Mouse (Mus musculus) lung, embryonic 15.5 days (tissue): Measurements from ENCODE around the gene Pcp4. TPM values are rescaled to one million over a fixed set of nuclear protein-coding genes. Genes with fewer than 3 reads are reported as not detected.

Source experiments
- ATAC-seq: fragments of 200-750 bp; cut with Nextera tagmentation; 2 replicates; pipeline ENCODE4 v1.8.0; 2017; ENCODE audit warnings: moderate number of reproducible peaks, borderline replicate concordance; ENCODE audit not compliant: low FRiP score, low TSS enrichment; ENCODE audit errors: extremely low read depth
- H3K27ac ChIP-seq: fragments of 300-500 bp; sonication (generic); 2 replicates; pipeline ENCODE4 v1.5.1; 2015; ENCODE audit warnings: moderate library complexity, mild to moderate bottlenecking, inconsistent platforms
- H3K27me3 ChIP-seq: fragments of 300-500 bp; sonication (generic); 2 replicates; pipeline ENCODE4 v1.6.1; 2015; ENCODE audit warnings: inconsistent platforms
- H3K36me3 ChIP-seq: fragments of 300-500 bp; sonication (generic); 2 replicates; pipeline ENCODE4 v1.6.1; 2015; ENCODE audit warnings: inconsistent platforms
- H3K4me1 ChIP-seq: fragments of 300-500 bp; sonication (generic); 2 replicates; pipeline ENCODE4 v1.6.1; 2015; ENCODE audit warnings: inconsistent platforms
- H3K4me2 ChIP-seq: fragments of 300-500 bp; sonication (generic); 2 replicates; pipeline ENCODE4 v1.6.1; 2015; ENCODE audit warnings: inconsistent platforms, mild to moderate bottlenecking, moderate library complexity
- H3K4me3 ChIP-seq: fragments of 300-500 bp; sonication (generic); 2 replicates; pipeline ENCODE4 v1.5.1; 2015; ENCODE audit warnings: mild to moderate bottlenecking, inconsistent platforms
- H3K9ac ChIP-seq: fragments of 300-500 bp; sonication (generic); 2 replicates; pipeline ENCODE4 v1.6.1; 2015; ENCODE audit warnings: inconsistent platforms
- H3K9me3 ChIP-seq: fragments of 300-500 bp; sonication (generic); 2 replicates; pipeline ENCODE4 v1.6.1; 2016; ENCODE audit warnings: inconsistent platforms
- WGBS: fragments of 180-500 bp; shearing (Covaris S2); methylation state at CpG from one replicate; pipeline ENCODE4 v1.1.7; 2015; 5-methylcytosine and 5-hydroxymethylcytosine counted together
- polyA plus RNA-seq: library from polyadenylated mRNA; unstranded; fragments of >200 nt; fragmentation: Nextera tagmentation; extraction: Ambion mirVana; gene quantifications from 2 replicates; pipeline ENCODE4 v1.2.1, GENCODE M21; 2015

Gene Pcp4
- polyA plus RNA-seq, 1 experiment from 2014 or later: 4.5 TPM

- H3K4me1 ChIP-seq: no peaks in the 10 kb centered on the region
- no peaks in the 10 kb centered on the region for H3K9me3 ChIP-seq
- H3K4me3 ChIP-seq: no peak overlapping the region
- no peaks in the 10 kb centered on the region for H3K36me3 ChIP-seq
- H3K9ac ChIP-seq: no peak overlapping the region
- WGBS: 74% methylated on average over 5 of the region's 5 CpGs
- no peaks in the 10 kb centered on the region for H3K27me3 ChIP-seq
- no peak overlapping the region for H3K27ac ChIP-seq
- no peak for ATAC-seq
- no peak overlapping the region for H3K4me2 ChIP-seq
Observed at GRCm38 (mm10) chr16:96457612-96458011, 9.8 kb upstream of the Pcp4 start.

GRCm38 (mm10) chr16:96459356-96459755 is 8.1 kb upstream of the Pcp4 start:
- H3K9me3 ChIP-seq: no peaks in the 10 kb centered on the region
- ATAC-seq: no peak
- WGBS: 88% methylated on average over 2 of the region's 2 CpGs
- no peaks in the 10 kb centered on the region for H3K36me3 ChIP-seq
- no peak overlapping the region for H3K4me3 ChIP-seq
- H3K27ac ChIP-seq: no peak overlapping the region
- H3K27me3 ChIP-seq: no peaks in the 10 kb centered on the region
- H3K9ac ChIP-seq: no peak overlapping the region
- no peak overlapping the region for H3K4me2 ChIP-seq
- H3K4me1 ChIP-seq: no peaks in the 10 kb centered on the region

GRCm38 (mm10) chr16:96460788-96461187 is 6.6 kb upstream of the Pcp4 start:
- H3K9me3 ChIP-seq: no peaks in the 10 kb centered on the region
- no peak overlapping the region for H3K4me2 ChIP-seq
- H3K9ac ChIP-seq: no peak overlapping the region
- 38% methylated on average over 3 of the region's 3 CpGs for WGBS
- no peak overlapping the region for H3K27ac ChIP-seq
- no peak for ATAC-seq
- no peaks in the 10 kb centered on the region for H3K27me3 ChIP-seq
- H3K36me3 ChIP-seq: no peaks in the 10 kb centered on the region
- H3K4me3 ChIP-seq: no peak overlapping the region
- H3K4me1 ChIP-seq: no peaks in the 10 kb centered on the region

- 55% methylated on average over 4 of the region's 4 CpGs for WGBS
- no peak for ATAC-seq
- H3K9ac ChIP-seq: no peak overlapping the region
- no peak overlapping the region for H3K27ac ChIP-seq
- no peaks in the 10 kb centered on the region for H3K9me3 ChIP-seq
- H3K4me2 ChIP-seq: no peak overlapping the region
- no peaks in the 10 kb centered on the region for H3K36me3 ChIP-seq
- H3K4me1 ChIP-seq: peaks cover 10% of the 10 kb centered on the region; the same call in 1 of the 2 replicates
- H3K27me3 ChIP-seq: no peaks in the 10 kb centered on the region
- H3K4me3 ChIP-seq: no peak overlapping the region
Observed at GRCm38 (mm10) chr16:96468011-96468410, 605 bp downstream of the Pcp4 start.

GRCm38 (mm10) chr16:96468698-96469097 is 1.3 kb downstream of the Pcp4 start:
- H3K27ac ChIP-seq: no peak overlapping the region
- H3K9me3 ChIP-seq: no peaks in the 10 kb centered on the region
- H3K9ac ChIP-seq: no peak overlapping the region
- WGBS: 61% methylated on average over 4 of the region's 4 CpGs
- no peak overlapping the region for H3K4me3 ChIP-seq
- peak; percentile 32; the same call in 1 of the 2 replicates for ATAC-seq
- no peaks in the 10 kb centered on the region for H3K36me3 ChIP-seq
- no peaks in the 10 kb centered on the region for H3K27me3 ChIP-seq
- peaks cover 10% of the 10 kb centered on the region; the same call in 1 of the 2 replicates for H3K4me1 ChIP-seq
- no peak overlapping the region for H3K4me2 ChIP-seq

- 43% methylated on average over 4 of the region's 4 CpGs for WGBS
- H3K9ac ChIP-seq: no peak overlapping the region
- H3K27me3 ChIP-seq: no peaks in the 10 kb centered on the region
- no peaks in the 10 kb centered on the region for H3K9me3 ChIP-seq
- no peak overlapping the region for H3K27ac ChIP-seq
- no peak overlapping the region for H3K4me2 ChIP-seq
- no peaks in the 10 kb centered on the region for H3K36me3 ChIP-seq
- H3K4me3 ChIP-seq: no peak overlapping the region
- no peak for ATAC-seq
- peaks cover 10% of the 10 kb centered on the region; the same call in 1 of the 2 replicates for H3K4me1 ChIP-seq
Observed at GRCm38 (mm10) chr16:96469640-96470039, 2.2 kb downstream of the Pcp4 start.

- Histone ChIP-seq H3K4me1 (peaks cover 10% of the 10 kb centered on the region; the same call in 1 of the 2 replicates), H3K9me3 (no peaks in the 10 kb centered on the region), H3K4me2 (no peak overlapping the region), H3K27ac (no peak overlapping the region), H3K4me3 (no peak overlapping the region), H3K9ac (no peak overlapping the region), H3K27me3 (no peaks in the 10 kb centered on the region), H3K36me3 (no peaks in the 10 kb centered on the region)
- WGBS: 17% methylated on average over 5 of the region's 5 CpGs
- no peak for ATAC-seq
Observed at GRCm38 (mm10) chr16:96472361-96472760, 5.0 kb downstream of the Pcp4 start.

GRCm38 (mm10) chr16:96472816-96473215 is 5.4 kb downstream of the Pcp4 start:
- Histone ChIP-seq H3K9me3 (no peaks in the 10 kb centered on the region), H3K4me1 (peaks cover 10% of the 10 kb centered on the region; the same call in 1 of the 2 replicates), H3K27ac (no peak overlapping the region), H3K27me3 (no peaks in the 10 kb centered on the region), H3K36me3 (no peaks in the 10 kb centered on the region), H3K4me2 (no peak overlapping the region), H3K9ac (no peak overlapping the region), H3K4me3 (no peak overlapping the region)
- ATAC-seq: no peak
- WGBS: 24% methylated on average over 7 of the region's 7 CpGs

GRCm38 (mm10) chr16:96474185-96474584 is 6.8 kb downstream of the Pcp4 start:
- Histone ChIP-seq H3K27me3 (no peaks in the 10 kb centered on the region), H3K36me3 (no peaks in the 10 kb centered on the region), H3K4me3 (no peak overlapping the region), H3K9ac (no peak overlapping the region), H3K4me2 (no peak overlapping the region), H3K4me1 (peaks cover 7% of the 10 kb centered on the region; the same call in 1 of the 2 replicates), H3K9me3 (no peaks in the 10 kb centered on the region), H3K27ac (no peak overlapping the region)
- 57% methylated on average over 3 of the region's 3 CpGs for WGBS
- no peak for ATAC-seq

- Histone ChIP-seq H3K4me1 (no peaks in the 10 kb centered on the region), H3K27ac (no peak overlapping the region), H3K9ac (no peak overlapping the region), H3K36me3 (no peaks in the 10 kb centered on the region), H3K27me3 (no peaks in the 10 kb centered on the region), H3K4me2 (no peak overlapping the region), H3K4me3 (no peak overlapping the region), H3K9me3 (no peaks in the 10 kb centered on the region)
- 86% methylated on average over 4 of the region's 4 CpGs for WGBS
- ATAC-seq: no peak
Observed at GRCm38 (mm10) chr16:96481791-96482190, 14.4 kb downstream of the Pcp4 start.

GRCm38 (mm10) chr16:96487007-96487684 is 19.7 kb downstream of the Pcp4 start:
- no peak overlapping the region for H3K27ac ChIP-seq
- H3K4me2 ChIP-seq: no peak overlapping the region
- WGBS: 65% methylated on average over 11 of the region's 11 CpGs
- no peaks in the 10 kb centered on the region for H3K4me1 ChIP-seq
- H3K4me3 ChIP-seq: no peak overlapping the region
- no peak for ATAC-seq
- H3K9ac ChIP-seq: no peak overlapping the region
- no peaks in the 10 kb centered on the region for H3K36me3 ChIP-seq
- no peaks in the 10 kb centered on the region for H3K9me3 ChIP-seq
- no peaks in the 10 kb centered on the region for H3K27me3 ChIP-seq

GRCm38 (mm10) chr16:96488038-96488437 is 20.6 kb downstream of the Pcp4 start:
- WGBS: 85% methylated on average over 5 of the region's 5 CpGs
- Histone ChIP-seq H3K9me3 (no peaks in the 10 kb centered on the region), H3K4me1 (no peaks in the 10 kb centered on the region), H3K9ac (no peak overlapping the region), H3K4me3 (no peak overlapping the region), H3K36me3 (no peaks in the 10 kb centered on the region), H3K27ac (no peak overlapping the region), H3K4me2 (no peak overlapping the region), H3K27me3 (no peaks in the 10 kb centered on the region)
- ATAC-seq: no peak
